Mouse (Mus musculus) embryonic facial prominence, embryonic 11.5 days (tissue): ENCODE results near the gene Mpv17l. TPM values are rescaled to one million over a fixed set of nuclear protein-coding genes. Genes with fewer than 3 reads are reported as not detected.

ENCODE experiments used
- ATAC-seq: fragments of 200-750 bp; cut with Nextera tagmentation; replicated peaks from 2 replicates; pipeline ENCODE4 v1.8.0; 2017; ENCODE audit warnings: low read depth; ENCODE audit not compliant: insufficient number of reproducible peaks, low FRiP score, low TSS enrichment
- DNase-seq: peaks from one replicate; pipeline ENCODE4 v3.0.0-alpha.2; 2015; ENCODE audit warnings: low spot score
- H3K27ac ChIP-seq: fragments of 300-500 bp; sonication (generic); replicated peaks from 2 replicates; pipeline ENCODE4 v1.5.1; 2014; ENCODE audit warnings: mild to moderate bottlenecking, low read depth, low read length, control low read depth
- H3K27me3 ChIP-seq: fragments of 300-500 bp; sonication (generic); 2 replicates; pipeline ENCODE4 v1.6.1; 2014; ENCODE audit warnings: mild to moderate bottlenecking, low read length, moderate library complexity, mixed read lengths; ENCODE audit not compliant: control insufficient read depth, insufficient read depth
- H3K36me3 ChIP-seq: fragments of 300-500 bp; sonication (generic); replicated peaks from 2 replicates; pipeline ENCODE4 v1.6.1; 2014; ENCODE audit warnings: low read depth, mild to moderate bottlenecking, low read length, moderate library complexity, mixed read lengths; ENCODE audit not compliant: control insufficient read depth, insufficient read depth
- H3K4me1 ChIP-seq: fragments of 300-500 bp; sonication (generic); 2 replicates; pipeline ENCODE4 v1.6.1; 2014; ENCODE audit warnings: low read length, mixed read lengths; ENCODE audit not compliant: control insufficient read depth, insufficient read depth
- H3K4me2 ChIP-seq: fragments of 300-500 bp; sonication (generic); 2 replicates; pipeline ENCODE4 v1.6.1; 2014; ENCODE audit warnings: low read depth, mild to moderate bottlenecking, control low read depth, low read length, moderate library complexity
- H3K4me3 ChIP-seq: fragments of 300-500 bp; sonication (generic); 2 replicates; pipeline ENCODE4 v1.5.1; 2014; ENCODE audit warnings: low read depth, low read length, control low read depth
- H3K9ac ChIP-seq: fragments of 300-500 bp; sonication (generic); replicated peaks from 2 replicates; pipeline ENCODE4 v1.6.1; 2014; ENCODE audit warnings: mild to moderate bottlenecking, control low read depth, low read length
- H3K9me3 ChIP-seq: fragments of 300-500 bp; sonication (generic); replicated peaks from 2 replicates; pipeline ENCODE4 v1.6.1; 2016; ENCODE audit warnings: mild to moderate bottlenecking, low read length, inconsistent platforms, mixed read lengths; ENCODE audit not compliant: control insufficient read depth
- WGBS: fragments of 180-500 bp; shearing (Covaris S2); extraction: QIAGEN DNeasy Blood & Tissue Kit; methylation state at CpG from one replicate; pipeline ENCODE4 v1.1.7; 2014; 5-methylcytosine and 5-hydroxymethylcytosine counted together
- polyA plus RNA-seq: library from polyadenylated mRNA; unstranded; fragments of >200 nt; fragmentation: Nextera tagmentation; extraction: Ambion mirVana; gene quantifications from 2 replicates; pipeline ENCODE4 v1.2.1, GENCODE M21; 2014

The Mpv17l gene
- polyA plus RNA-seq, 1 experiment from 2014 or later = 2.8 TPM

DNA sequence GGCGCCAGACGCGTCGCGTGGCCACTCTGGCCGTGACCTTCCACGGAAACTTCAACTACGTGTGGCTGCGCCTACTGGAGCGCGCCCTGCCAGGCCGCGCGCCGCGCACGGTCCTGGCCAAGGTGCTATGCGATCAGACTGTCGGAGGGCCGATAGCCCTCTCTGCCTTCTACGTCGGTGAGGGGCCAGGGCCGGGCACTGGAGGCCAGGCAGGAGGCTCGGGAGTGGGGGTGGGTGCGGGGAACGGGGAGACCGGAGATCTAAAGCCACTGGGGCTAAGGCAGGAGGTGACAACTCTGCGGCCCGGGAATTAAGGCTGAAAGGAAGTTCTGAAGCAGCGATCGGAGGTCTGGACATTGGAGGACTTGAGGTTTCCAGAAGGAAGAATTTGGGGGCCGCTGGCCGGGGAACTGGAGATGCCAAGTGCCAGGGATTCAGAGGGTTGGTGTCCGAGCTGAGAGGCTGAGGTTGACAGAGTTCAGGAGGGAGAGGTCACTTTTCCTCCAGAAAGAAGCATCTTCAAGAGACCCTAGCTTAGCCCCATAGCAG, 38.0 kb downstream of the Mpv17l start:
- peak overlapping the region; percentile 48 for H3K4me3 ChIP-seq
- peak overlapping the region; percentile 90 for H3K4me2 ChIP-seq
- no peak overlapping the region for H3K27ac ChIP-seq
- 3% methylated on average over 34 of the region's 34 CpGs for WGBS
- H3K36me3 ChIP-seq = no peaks in the 10 kb centered on the region
- peak; percentile 32 for DNase-seq
- H3K9me3 ChIP-seq = no peaks in the 10 kb centered on the region
- H3K4me1 ChIP-seq = no peaks in the 10 kb centered on the region
- H3K9ac ChIP-seq = peak overlapping the region; percentile 62
- H3K27me3 ChIP-seq = peaks cover 3% of the 10 kb centered on the region; the same call in 1 of the 2 replicates
- peak; percentile 82 for ATAC-seq

DNA sequence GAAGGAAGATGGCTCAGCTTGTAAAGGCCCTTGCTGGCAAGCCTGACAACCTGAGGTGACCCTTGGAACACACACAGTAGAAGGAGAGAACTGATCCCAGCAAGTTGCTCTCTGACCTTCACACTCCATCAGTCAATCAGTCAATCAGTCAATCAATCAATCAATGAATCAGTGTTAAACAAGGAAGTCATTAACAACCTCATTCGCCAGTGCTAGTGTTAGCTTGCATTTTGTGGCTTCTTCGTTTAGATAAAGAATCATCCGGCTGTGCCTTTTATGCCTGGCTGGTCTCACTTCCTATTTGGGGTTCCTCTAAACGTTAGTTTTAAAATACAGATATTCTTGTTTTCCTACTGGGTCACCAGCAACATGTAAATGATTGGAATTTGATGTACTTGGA, 41.2 kb downstream of the Mpv17l start:
- Histone ChIP-seq H3K36me3 (no peaks in the 10 kb centered on the region), H3K27ac (no peak overlapping the region), H3K4me1 (no peaks in the 10 kb centered on the region), H3K4me3 (no peak overlapping the region), H3K4me2 (no peak overlapping the region), H3K9me3 (no peaks in the 10 kb centered on the region), H3K27me3 (peaks cover 3% of the 10 kb centered on the region; the same call in 1 of the 2 replicates), H3K9ac (no peak overlapping the region)
- WGBS = 49% methylated on average over 4 of the region's 4 CpGs
- no peak for ATAC-seq
- DNase-seq = no peak

DNA sequence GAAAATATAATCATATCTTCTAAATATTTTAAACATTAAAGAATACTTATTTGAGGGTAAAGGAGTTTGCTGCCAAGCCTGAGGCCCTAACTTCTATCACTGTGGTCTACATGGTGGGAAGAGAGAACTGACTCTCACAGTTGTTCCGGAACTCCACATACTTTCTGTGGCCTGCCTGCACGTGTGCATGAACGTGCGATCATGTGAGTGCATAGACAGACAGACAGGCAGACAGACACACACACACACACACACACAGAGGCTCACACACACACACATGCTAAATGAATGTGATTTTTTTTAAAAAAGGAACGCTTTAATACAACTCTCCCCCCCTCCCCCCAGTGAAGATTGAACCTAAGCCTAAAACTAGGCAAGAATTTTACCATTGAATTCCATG, 41.8 kb downstream of the Mpv17l start:
- H3K4me1 ChIP-seq = no peaks in the 10 kb centered on the region
- no peak overlapping the region for H3K9ac ChIP-seq
- 70% methylated on average over 5 of the region's 5 CpGs for WGBS
- no peaks in the 10 kb centered on the region for H3K9me3 ChIP-seq
- no peak for DNase-seq
- no peak for ATAC-seq
- no peak overlapping the region for H3K4me3 ChIP-seq
- no peak overlapping the region for H3K27ac ChIP-seq
- no peaks in the 10 kb centered on the region for H3K36me3 ChIP-seq
- H3K4me2 ChIP-seq = no peak overlapping the region
- H3K27me3 ChIP-seq = peaks cover 3% of the 10 kb centered on the region; the same call in 1 of the 2 replicates

DNA sequence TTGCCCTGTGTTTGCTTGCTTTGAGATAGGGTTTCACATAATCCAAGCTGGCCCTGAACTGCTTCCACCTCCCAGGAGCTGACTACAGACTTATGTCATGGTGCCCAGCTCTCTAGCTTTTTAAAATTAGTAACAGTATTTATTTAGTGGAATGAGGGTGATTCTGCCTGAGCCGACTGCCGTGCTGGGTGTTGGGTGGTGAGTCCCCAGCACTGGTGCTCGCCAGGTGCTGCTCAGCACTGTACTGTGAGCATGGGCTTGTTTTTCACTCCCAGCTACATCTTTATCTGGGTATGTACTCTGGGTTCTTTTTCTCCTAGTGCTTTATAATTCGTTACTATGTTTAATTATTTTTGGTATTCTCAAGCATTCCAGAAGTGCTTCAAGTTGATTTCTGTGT, 42.2 kb downstream of the Mpv17l start:
- H3K36me3 ChIP-seq = no peaks in the 10 kb centered on the region
- no peaks in the 10 kb centered on the region for H3K4me1 ChIP-seq
- H3K27me3 ChIP-seq = peaks cover 3% of the 10 kb centered on the region; the same call in 1 of the 2 replicates
- no peak overlapping the region for H3K9ac ChIP-seq
- DNase-seq = peak; percentile 19
- H3K4me2 ChIP-seq = no peak overlapping the region
- H3K27ac ChIP-seq = no peak overlapping the region
- ATAC-seq = no peak
- no peak overlapping the region for H3K4me3 ChIP-seq
- no peaks in the 10 kb centered on the region for H3K9me3 ChIP-seq
- WGBS = 75% methylated on average over 4 of the region's 4 CpGs

DNA sequence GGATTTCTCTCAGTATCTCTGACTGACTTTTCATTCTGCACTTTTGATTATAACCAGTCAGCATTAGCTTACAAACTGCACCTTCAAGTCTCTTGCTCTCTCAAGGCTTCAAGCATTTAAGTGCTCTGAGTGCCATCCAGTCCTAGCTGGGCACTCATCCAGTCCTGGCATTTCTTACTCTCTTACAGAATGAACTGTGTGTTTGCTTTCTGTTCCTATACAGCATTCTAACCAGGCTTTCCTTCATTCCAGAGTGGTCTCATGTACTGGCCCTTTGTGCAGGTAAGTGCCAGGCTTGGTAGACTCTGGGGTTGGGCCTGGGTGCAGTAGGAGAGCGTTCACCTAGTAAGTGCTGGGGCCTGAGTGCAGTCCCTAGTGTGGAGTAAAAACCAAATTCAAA, 43.3 kb downstream of the Mpv17l start:
- no peak for ATAC-seq
- no peaks in the 10 kb centered on the region for H3K36me3 ChIP-seq
- WGBS = 84% methylated on average over 1 of the region's 1 CpGs
- no peak overlapping the region for H3K4me3 ChIP-seq
- H3K9ac ChIP-seq = no peak overlapping the region
- no peak overlapping the region for H3K27ac ChIP-seq
- H3K9me3 ChIP-seq = no peaks in the 10 kb centered on the region
- DNase-seq = no peak
- no peaks in the 10 kb centered on the region for H3K4me1 ChIP-seq
- H3K27me3 ChIP-seq = peaks cover under 1% of the 10 kb centered on the region; the same call in 1 of the 2 replicates
- H3K4me2 ChIP-seq = no peak overlapping the region

DNA sequence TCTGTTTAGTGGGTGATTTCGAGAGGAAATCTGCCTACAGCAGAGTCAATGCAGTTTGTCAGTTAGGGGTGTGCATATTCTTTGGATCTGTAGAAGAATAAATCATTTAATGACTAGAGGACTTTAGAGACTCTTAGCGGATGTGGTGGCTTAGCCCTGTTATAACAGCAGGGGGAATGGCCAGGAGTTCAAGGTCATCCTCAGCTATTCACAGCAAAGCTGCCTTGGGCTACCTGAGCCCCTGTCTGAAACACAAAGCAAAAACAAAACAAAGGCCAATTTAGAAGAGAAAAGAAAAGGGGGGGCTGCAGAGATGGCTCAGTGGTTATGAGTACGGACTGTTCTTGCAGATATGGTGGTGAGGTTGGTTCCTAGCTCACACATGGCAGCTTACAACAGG, 48.3 kb downstream of the Mpv17l start:
- H3K27ac ChIP-seq = no peak overlapping the region
- H3K4me3 ChIP-seq = no peak overlapping the region
- H3K9me3 ChIP-seq = no peaks in the 10 kb centered on the region
- WGBS = 77% methylated on average over 3 of the region's 3 CpGs
- no peaks in the 10 kb centered on the region for H3K4me1 ChIP-seq
- no peak overlapping the region for H3K4me2 ChIP-seq
- H3K36me3 ChIP-seq = no peaks in the 10 kb centered on the region
- no peak overlapping the region for H3K9ac ChIP-seq
- ATAC-seq = no peak
- no peak for DNase-seq
- no peaks in the 10 kb centered on the region for H3K27me3 ChIP-seq

DNA sequence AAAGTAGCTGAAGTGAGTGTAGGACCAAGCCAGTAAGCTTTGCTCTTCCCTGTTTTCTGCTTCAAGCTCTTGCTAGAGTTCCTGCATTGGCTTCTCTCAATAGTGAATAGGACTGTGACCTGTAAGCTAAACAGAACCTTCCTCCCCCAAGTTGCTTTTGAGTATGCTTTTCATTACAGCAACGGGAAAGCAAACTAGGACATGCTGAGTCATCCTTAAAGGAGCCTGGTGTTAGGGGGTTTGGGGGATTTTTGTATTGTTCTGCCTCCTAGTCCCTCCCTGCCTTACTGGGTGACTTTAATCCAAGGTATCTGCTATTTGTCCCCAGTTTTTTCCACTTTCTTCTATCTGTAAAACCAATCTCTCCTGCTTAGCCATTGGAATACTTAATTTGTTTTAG, 59.1 kb downstream of the Mpv17l start:
- no peak overlapping the region for H3K9ac ChIP-seq
- 29% methylated on average over 1 of the region's 1 CpGs for WGBS
- no peaks in the 10 kb centered on the region for H3K4me1 ChIP-seq
- DNase-seq (no peak), ATAC-seq (no peak)
- H3K27me3 ChIP-seq = no peaks in the 10 kb centered on the region
- H3K27ac ChIP-seq = no peak overlapping the region
- no peaks in the 10 kb centered on the region for H3K9me3 ChIP-seq
- no peak overlapping the region for H3K4me3 ChIP-seq
- H3K36me3 ChIP-seq = no peaks in the 10 kb centered on the region
- H3K4me2 ChIP-seq = no peak overlapping the region

DNA sequence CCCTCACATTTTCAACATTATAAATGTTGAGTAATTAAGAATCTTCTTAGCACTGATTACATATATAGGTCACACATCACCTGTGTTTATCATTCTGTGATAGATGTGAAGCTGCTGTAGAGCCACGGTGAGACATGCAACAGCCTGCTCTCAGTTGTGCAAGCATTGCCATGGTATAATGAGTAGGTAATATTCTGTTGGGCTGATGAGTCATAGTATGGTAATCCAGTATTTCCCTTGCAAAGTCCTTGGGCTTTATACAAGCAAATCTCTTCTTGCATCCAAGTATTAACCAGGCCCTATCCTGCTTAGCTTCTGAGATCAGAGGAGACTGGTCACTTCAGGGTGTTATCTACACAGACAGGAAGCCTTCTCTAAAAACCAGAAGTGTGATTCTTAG, 66.1 kb downstream of the Mpv17l start:
- Histone ChIP-seq H3K9me3 (no peaks in the 10 kb centered on the region), H3K4me2 (no peak overlapping the region), H3K4me3 (no peak overlapping the region), H3K4me1 (no peaks in the 10 kb centered on the region), H3K36me3 (no peaks in the 10 kb centered on the region), H3K27ac (no peak overlapping the region), H3K27me3 (no peaks in the 10 kb centered on the region), H3K9ac (no peak overlapping the region)
- 94% methylated on average over 1 of the region's 1 CpGs for WGBS
- DNase-seq (no peak), ATAC-seq (no peak)
